Mouse (Mus musculus) liver, adult 2 months (tissue): Measurements from ENCODE around the gene Gm49027.

Source experiments
- CTCF ChIP-seq: fragments of 200-500 bp; IDR thresholded peaks from 2 replicates; pipeline ENCODE4 v1.5.1; 2011; ENCODE audit warnings: low read depth, low read length, control low read depth
- POLR2A ChIP-seq: fragments of 200-500 bp; IDR thresholded peaks from 2 replicates; pipeline ENCODE4 v1.6.1; 2011; ENCODE audit warnings: low read length, control low read depth; ENCODE audit not compliant: insufficient read depth; ENCODE audit errors: extremely low read depth

- no peak for TF ChIP-seq CTCF
- TF ChIP-seq POLR2A, result no peak
Measured at GRCm38 (mm10) chr5:123528641-123529040, 3.4 kb upstream of the Gm49027 start.
